Mouse (Mus musculus): Measurements from ENCODE around the gene Slc4a2.

The Slc4a2 gene

GRCm38 (mm10) chr5:24466762-24467161 lies 43.1 kb downstream of the Slc4a2 start:
- 36% methylated on average over 12 of the region's 12 CpGs for WGBS

- 15% methylated on average over 5 of the region's 5 CpGs for WGBS
Observed at GRCm38 (mm10) chr5:24470600-24470999, 47.0 kb downstream of the Slc4a2 start.

- WGBS = 69% methylated on average over 7 of the region's 7 CpGs
Observed at GRCm38 (mm10) chr5:24472884-24473619, 49.4 kb downstream of the Slc4a2 start.

- 24% methylated on average over 77 of the region's 77 CpGs for WGBS
Observed at GRCm38 (mm10) chr5:24474025-24474722, 50.5 kb downstream of the Slc4a2 start.

GRCm38 (mm10) chr5:24474723-24475261 lies 51.2 kb downstream of the Slc4a2 start:
- WGBS = 5% methylated on average over 67 of the region's 67 CpGs

- 71% methylated on average over 6 of the region's 6 CpGs for WGBS
Observed at GRCm38 (mm10) chr5:24475476-24476241, 52.0 kb downstream of the Slc4a2 start.

GRCm38 (mm10) chr5:24477909-24478308 lies 54.3 kb downstream of the Slc4a2 start:
- WGBS = 93% methylated on average over 9 of the region's 9 CpGs

GRCm38 (mm10) chr5:24481647-24482046 lies 58.0 kb downstream of the Slc4a2 start:
- WGBS = 3% methylated on average over 3 of the region's 4 CpGs

- 61% methylated on average over 41 of the region's 41 CpGs for WGBS
Observed at GRCm38 (mm10) chr5:24482247-24483079, 58.8 kb downstream of the Slc4a2 start.

GRCm38 (mm10) chr5:24483326-24483725 lies 59.7 kb downstream of the Slc4a2 start:
- 32% methylated on average over 11 of the region's 11 CpGs for WGBS

GRCm38 (mm10) chr5:24484963-24485362 lies 61.3 kb downstream of the Slc4a2 start:
- 32% methylated on average over 22 of the region's 22 CpGs for WGBS

- 1% methylated on average over 8 of the region's 8 CpGs for WGBS
Observed at GRCm38 (mm10) chr5:24486097-24486496, 62.5 kb downstream of the Slc4a2 start.

GRCm38 (mm10) chr5:24486738-24487137 lies 63.1 kb downstream of the Slc4a2 start:
- 75% methylated on average over 5 of the region's 5 CpGs for WGBS

- 72% methylated on average over 14 of the region's 14 CpGs for WGBS
Observed at GRCm38 (mm10) chr5:24490413-24490920, 66.8 kb downstream of the Slc4a2 start.
